Mouse (Mus musculus): ENCODE measurements around the gene Msantd3.

The Msantd3 gene

DNA sequence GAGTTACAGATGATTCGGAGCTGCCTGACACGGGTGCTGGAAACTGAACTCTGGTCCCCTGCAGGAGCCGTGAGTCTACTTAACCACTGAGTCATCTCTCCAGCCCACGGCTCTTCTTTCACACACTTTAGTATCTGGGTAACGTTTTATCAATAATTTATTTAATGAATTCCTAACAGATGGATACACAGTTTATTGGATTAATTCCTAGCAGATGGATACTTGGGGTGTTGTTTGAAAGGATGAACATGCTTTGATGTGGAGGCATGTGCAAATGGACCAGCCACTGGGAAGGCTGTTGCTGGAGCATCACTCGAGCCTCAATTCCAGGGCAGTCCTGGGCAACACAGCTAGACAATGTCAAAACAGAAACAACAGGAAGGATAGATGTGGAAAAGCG, 56.4 kb downstream of the Msantd3 start:
- in situ Hi-C loops (cut with MboI, MseI), result no loop called here

DNA sequence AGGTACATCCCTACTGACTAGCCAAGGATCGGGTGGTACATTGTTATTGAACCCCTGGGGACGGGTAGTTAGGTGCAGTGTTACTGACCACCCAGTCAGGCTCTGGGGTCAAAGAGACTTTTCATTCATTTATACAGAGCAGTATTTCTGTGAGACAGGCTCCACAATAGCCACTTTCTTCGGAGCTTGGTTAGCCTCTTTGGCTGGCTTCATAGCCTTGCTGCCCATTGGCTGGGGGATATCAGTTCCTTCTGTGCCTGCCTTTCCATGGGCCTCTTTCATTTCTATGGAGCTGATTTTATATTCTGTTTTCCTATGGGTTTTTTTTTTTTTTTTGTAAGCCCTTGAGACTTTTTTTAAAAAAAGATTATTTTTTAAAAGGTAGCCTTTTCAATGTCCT, 65.9 kb downstream of the Msantd3 start:
- in situ Hi-C loops (cut with MboI, MseI), result no loop called here

DNA sequence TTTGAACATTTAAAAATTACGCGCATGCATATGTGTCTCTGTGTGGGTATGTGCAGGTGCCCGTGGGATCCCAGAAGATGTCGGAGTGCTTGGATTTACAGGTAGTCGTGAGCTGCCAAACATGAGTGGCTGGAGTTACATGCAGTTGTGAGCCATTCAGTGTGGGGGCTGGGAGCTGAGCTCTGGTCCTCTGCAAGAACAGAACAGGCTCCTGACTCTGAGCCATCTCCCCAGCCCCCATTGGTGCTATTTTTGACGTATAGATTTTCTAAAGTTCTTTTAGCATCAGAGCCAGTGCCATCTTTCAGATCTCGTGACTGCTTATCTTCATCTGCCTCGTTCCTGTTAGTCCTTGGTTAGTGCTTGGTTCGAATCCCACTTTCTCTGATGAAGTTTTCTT, 69.8 kb downstream of the Msantd3 start:
- in situ Hi-C loops (cut with MboI, MseI), result no loop called here

DNA sequence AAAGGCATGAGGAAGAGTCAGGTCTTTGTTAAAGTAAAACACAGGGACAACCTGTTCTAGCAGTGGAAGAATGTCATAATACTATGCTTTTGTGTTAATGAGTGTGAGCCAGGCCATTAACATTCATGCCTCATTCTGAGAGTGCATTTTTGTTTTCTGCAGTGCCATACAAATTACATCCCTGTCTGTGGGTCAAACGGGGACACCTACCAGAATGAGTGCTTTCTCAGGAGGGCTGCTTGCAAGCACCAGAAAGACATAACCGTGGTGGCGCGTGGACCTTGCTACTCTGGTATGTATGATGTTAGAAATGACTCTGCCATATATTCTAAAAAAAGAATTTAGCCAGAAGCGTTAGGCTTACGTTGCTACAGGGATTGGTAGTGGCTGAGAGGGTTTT, 70.5 kb downstream of the Msantd3 start:
- in situ Hi-C loops (cut with MboI, MseI), result no loop called here

Measured in T-helper 17 cell (primary cell).